Mouse (Mus musculus) liver, adult (tissue): Measurements from ENCODE around the gene Poln.

Source experiments
- GATA4 ChIP-seq: IDR thresholded peaks from 2 replicates; pipeline ENCODE4 v1.6.1; 2014; ENCODE audit warnings: mild to moderate bottlenecking, low read length; ENCODE audit not compliant: insufficient replicate concordance

The Poln gene

GRCm38 (mm10) chr5:34031022-34031421, 138.2 kb downstream of the Poln start:
- TF ChIP-seq GATA4: no peak

GRCm38 (mm10) chr5:34030101-34030500, 139.1 kb downstream of the Poln start:
- TF ChIP-seq GATA4: no peak

DNA sequence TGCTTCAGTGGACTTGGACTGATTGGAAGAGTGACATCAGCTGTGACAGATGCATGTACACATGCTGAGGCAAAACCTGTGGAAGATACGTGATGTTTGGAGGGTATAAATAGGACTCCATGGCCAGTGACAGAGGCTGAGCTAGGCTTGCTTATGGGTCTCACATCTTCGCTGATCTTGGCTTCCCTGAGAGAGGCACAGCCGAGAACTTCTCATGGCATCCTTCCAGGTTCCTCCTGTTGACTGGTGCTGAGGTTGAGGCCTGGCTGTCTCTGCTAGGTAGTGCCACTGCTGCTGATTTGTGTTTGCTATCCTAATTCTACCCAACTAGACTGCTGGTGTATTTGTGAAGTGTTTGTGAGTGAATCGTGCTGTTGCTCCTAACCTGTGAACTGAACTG, 150.3 kb downstream of the Poln start:
- no peak for TF ChIP-seq GATA4

- TF ChIP-seq GATA4: no peak
Observed at GRCm38 (mm10) chr5:34014652-34015051, 154.6 kb downstream of the Poln start.

GRCm38 (mm10) chr5:34007392-34007941, 161.8 kb downstream of the Poln start:
- TF ChIP-seq GATA4: no peak

- no peak for TF ChIP-seq GATA4
Observed at GRCm38 (mm10) chr5:34006832-34007231, 162.4 kb downstream of the Poln start.

DNA sequence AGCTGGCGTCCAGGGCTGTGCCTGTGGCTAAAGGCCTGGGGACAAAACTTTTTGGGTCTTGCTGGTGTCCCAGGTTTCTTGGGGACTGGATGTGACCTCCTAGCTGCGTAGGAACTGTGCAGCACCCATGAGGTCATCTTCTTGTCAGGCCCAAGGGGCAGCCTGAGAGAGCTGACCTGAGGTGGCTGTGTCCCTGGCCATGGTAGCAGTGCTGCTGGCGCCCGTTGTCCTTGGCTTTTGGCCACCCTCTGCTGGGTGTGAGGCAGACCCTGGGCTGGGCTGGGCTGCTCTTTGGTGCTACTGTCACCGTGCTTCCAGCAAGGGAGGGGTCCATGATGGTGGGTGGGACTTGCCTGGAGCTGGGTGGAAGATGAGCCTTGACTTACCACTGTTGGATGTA, 164.6 kb downstream of the Poln start:
- TF ChIP-seq GATA4: no peak

- TF ChIP-seq GATA4: no peak
Observed at GRCm38 (mm10) chr5:34002636-34003035, 166.6 kb downstream of the Poln start.

- no peak for TF ChIP-seq GATA4
Observed at GRCm38 (mm10) chr5:34001401-34001800, 167.8 kb downstream of the Poln start.

GRCm38 (mm10) chr5:34000809-34001208, 168.4 kb downstream of the Poln start:
- TF ChIP-seq GATA4: no peak

DNA sequence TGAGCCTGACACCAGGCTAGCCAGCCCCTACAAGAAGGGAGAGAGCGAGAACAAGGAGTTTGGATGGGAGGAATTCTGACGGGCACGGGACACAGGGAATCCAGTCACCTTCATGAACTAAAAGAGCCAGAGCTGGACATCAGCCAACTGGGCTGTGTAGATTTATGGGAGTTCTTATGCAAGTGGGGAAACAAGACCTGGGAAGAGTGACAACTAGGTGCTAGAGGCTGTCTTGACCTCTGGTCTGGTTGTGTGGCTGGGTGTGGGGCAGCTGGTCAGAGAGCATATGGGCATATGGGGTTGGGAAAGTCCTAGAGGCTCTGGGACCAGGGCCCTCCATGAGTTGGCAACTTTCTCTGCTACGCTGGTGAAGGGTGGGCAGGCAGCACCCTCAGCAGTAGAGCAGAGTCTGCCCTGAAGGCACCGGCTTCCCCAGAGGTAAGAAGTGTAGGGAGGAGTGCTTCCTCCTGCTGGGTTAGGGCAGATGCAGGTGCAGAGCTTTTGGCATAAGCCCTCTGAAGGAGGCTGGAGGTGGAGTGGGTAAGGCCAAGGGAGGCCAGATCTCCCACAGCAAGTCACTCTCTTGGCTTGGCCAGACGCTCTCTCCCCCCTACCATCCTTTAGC, 169.7 kb downstream of the Poln start:
- TF ChIP-seq GATA4: no peak

- TF ChIP-seq GATA4: no peak
Observed at GRCm38 (mm10) chr5:33998505-33998877, 170.8 kb downstream of the Poln start.

DNA sequence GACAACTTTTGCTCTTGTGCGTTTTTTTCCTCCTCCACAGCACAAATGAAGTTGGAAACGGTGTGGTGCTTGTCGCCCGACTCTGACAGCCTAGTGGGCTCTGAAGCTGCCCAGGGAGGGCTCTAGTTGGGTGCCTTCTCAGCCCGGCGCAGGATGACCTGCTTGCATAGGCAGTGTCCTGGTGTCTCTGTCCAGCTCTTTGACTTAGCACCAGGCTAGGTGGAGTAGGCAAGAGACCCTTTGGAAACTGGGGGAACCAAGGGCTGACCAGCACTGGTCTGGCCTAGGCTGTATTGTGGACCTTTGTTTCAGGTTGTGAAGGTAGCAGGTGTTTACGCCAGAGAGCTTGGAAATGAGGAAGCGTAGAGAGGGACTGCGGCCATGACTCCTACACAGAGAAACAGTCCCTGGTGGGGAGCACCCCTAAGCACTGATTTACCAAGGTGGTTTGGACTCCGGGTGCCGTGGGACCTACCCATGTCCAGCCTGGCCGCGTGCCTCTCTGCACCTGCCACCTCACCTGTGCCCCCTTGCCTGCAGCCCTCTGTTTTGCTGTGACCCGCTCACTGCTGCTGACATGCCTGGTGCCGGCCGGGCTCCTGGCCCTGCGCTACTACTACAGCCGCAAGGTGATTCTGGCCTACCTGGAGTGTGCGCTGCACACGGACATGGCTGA, 171.3 kb downstream of the Poln start:
- TF ChIP-seq GATA4: no peak

GRCm38 (mm10) chr5:33997051-33997741, 172.1 kb downstream of the Poln start:
- no peak for TF ChIP-seq GATA4

GRCm38 (mm10) chr5:33996694-33997045, 172.6 kb downstream of the Poln start:
- no peak for TF ChIP-seq GATA4
